Mouse (Mus musculus) spleen, adult 2 months (tissue): ENCODE measurements around the gene Mybbp1a. TPM values are rescaled to one million over a fixed set of nuclear protein-coding genes. Genes with fewer than 3 reads are reported as not detected.
"Not testable (repeated sequence)": the region's sequence is repeated elsewhere in the genome, so short reads cannot be mapped to it uniquely, and the experiment has no call there.

Source experiments
- DNase-seq, 2 experiments: peaks; one replicate each; pipeline versions ENCODE4 v3.0.0 to v3.0.0-alpha.2; 2012 to 2021; ENCODE audit warnings: low spot score in 2 of 2, low read depth in 1 of 2
- H3K27ac ChIP-seq: fragments of 200-500 bp; 2 replicates; pipeline ENCODE4 v1.5.1; 2012; ENCODE audit warnings: low read length, inconsistent platforms; ENCODE audit not compliant: insufficient read depth
- H3K27me3 ChIP-seq: fragments of 200-500 bp; 2 replicates; pipeline ENCODE4 v1.6.1; 2012; ENCODE audit warnings: mild to moderate bottlenecking, moderate library complexity, low read length, inconsistent platforms; ENCODE audit not compliant: control insufficient read depth, insufficient read depth
- H3K36me3 ChIP-seq: fragments of 200-500 bp; 2 replicates; pipeline ENCODE4 v1.6.1; 2012; ENCODE audit warnings: mild to moderate bottlenecking, low read length, inconsistent platforms; ENCODE audit not compliant: control insufficient read depth, insufficient read depth
- H3K4me1 ChIP-seq: fragments of 200-500 bp; 2 replicates; pipeline ENCODE4 v1.6.1; 2011; ENCODE audit warnings: inconsistent platforms; ENCODE audit not compliant: control insufficient read depth, insufficient read depth, insufficient read length
- H3K4me3 ChIP-seq: fragments of 200-500 bp; 2 replicates; pipeline ENCODE4 v1.5.1; 2011; ENCODE audit warnings: mild to moderate bottlenecking, inconsistent platforms; ENCODE audit not compliant: insufficient read depth, insufficient read length; ENCODE audit errors: extremely low read depth
- CTCF ChIP-seq: fragments of 200-500 bp; IDR thresholded peaks from 2 replicates; pipeline ENCODE4 v1.5.1; 2011; ENCODE audit warnings: mild to moderate bottlenecking, inconsistent platforms; ENCODE audit not compliant: insufficient read depth, insufficient read length, insufficient replicate concordance; ENCODE audit errors: extremely low read depth
- POLR2A ChIP-seq: fragments of 200-500 bp; IDR thresholded peaks from 2 replicates; pipeline ENCODE4 v1.6.1; 2011; ENCODE audit warnings: low read depth, low read length, inconsistent platforms
- WGBS: fragments of 180-500 bp; shearing (Covaris S2); methylation state at CpG from one replicate; pipeline ENCODE4 v1.1.7; 2018; 5-methylcytosine and 5-hydroxymethylcytosine counted together
- polyA plus RNA-seq: library from polyadenylated mRNA; depleted of rRNA; stranded (reverse); fragments of >200 nt; gene quantifications from 2 replicates; pipeline ENCODE4 v1.2.3, GENCODE M21; 2012

The Mybbp1a gene
- polyA plus RNA-seq, 1 experiment, result 48.6 TPM

DNA sequence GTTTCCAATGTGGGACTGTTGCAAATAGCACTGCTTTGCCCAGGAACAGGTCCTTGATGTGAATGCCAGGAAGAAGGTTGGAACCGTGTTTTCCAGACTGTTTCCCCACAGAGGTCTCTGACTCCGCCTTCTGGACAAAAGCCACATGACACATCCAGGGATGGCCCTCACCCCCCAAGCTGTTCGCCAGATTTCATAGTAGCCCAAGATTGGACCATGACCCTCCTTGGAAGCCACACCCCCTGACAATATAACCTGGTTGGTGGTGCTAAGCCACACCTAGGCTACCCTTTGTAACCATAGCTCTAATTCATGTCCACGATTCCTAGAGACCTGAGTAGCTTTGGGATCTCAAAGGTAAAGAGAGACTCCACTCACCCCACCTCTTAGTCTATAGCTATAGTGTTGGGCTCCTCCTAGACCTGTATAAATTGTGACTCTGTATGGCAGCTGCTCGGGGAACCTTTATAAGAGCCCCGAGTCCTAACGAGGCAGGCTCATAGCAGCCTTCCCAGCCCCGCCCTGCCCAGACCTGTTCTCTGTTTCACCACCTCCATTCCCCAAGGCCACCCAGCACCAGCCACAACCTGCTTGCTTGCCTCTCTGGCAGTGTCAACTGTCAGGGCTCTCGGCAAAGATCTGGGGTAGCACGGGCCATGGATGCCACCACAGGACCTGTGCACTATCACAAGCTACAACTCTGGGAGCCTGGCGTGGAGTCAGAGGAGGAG is 6.0 kb upstream of the Mybbp1a start, which contains the start of gene Ggt6:
TSS of gene Ggt6 (plus strand) at position 564 of the 731 bp plus-strand sequence.
- no peak within 1 kb of the TSS for H3K4me3 ChIP-seq
- TF ChIP-seq POLR2A (no peak), CTCF (no peak)
- no peaks in the 10 kb centered on the region for H3K4me1 ChIP-seq
- no peak for DNase-seq
- H3K27ac ChIP-seq, result no peak within 1 kb of the TSS
- H3K27me3 ChIP-seq, result no peaks in the 10 kb centered on the region
- H3K36me3 ChIP-seq, result no peaks in the 10 kb centered on the region
- WGBS, result 80% methylated on average over 11 of the region's 11 CpGs

DNA sequence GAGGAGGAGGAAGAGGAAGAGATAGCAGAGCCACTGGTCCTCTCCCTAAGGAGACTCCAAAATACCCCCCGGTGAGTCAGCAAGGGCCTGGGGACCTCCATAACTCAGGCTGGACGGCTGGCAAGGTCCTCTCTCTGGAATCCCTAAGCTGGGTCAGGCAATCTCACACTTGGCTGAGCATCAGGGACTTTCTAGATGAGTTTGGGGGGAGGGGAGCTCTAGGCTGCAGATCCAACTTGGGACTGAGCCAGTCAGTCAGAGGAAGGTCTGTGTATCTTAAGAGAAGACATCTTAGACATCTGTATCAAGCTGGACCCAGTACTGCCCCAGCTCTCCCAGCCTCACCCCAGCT is 5.5 kb upstream of the Mybbp1a start:
- H3K4me3 ChIP-seq, result no peak overlapping the region
- TF ChIP-seq POLR2A, result no peak
- TF ChIP-seq CTCF, result no peak
- no peaks in the 10 kb centered on the region for H3K4me1 ChIP-seq
- H3K36me3 ChIP-seq, result no peaks in the 10 kb centered on the region
- DNase-seq, result no peak
- 64% methylated on average over 2 of the region's 2 CpGs for WGBS
- no peaks in the 10 kb centered on the region for H3K27me3 ChIP-seq
- no peak overlapping the region for H3K27ac ChIP-seq

DNA sequence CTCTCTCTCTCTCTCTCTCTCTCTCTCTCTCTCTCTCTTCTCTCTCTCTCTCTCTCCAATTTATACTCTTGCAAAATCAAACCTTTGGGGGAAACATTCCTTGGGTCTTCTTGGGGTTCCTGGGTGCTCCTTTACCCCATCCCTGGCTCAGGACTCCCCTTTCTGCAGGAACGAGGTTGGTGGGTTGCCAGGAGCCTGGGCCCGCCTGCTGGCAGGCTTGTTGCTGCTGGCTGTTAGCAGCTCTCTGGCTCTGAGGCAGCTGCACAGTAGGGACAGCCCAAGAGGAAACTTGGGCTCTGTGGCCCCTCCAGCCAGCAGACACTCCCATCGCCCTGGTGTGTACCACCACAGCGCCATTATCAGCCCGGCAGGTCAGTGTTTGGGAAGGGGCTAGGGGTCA is 4.9 kb upstream of the Mybbp1a start:
- Histone ChIP-seq H3K27ac (no peak overlapping the region), H3K36me3 (no peaks in the 10 kb centered on the region), H3K4me3 (no peak overlapping the region), H3K27me3 (no peaks in the 10 kb centered on the region), H3K4me1 (no peaks in the 10 kb centered on the region)
- TF ChIP-seq CTCF (no peak), POLR2A (no peak)
- DNase-seq, result no peak
- WGBS, result 85% methylated on average over 5 of the region's 5 CpGs

GRCm38 (mm10) chr11:72436756-72437650 is 4.2 kb upstream of the Mybbp1a start:
- H3K4me3 ChIP-seq, result no peak overlapping the region

DNA sequence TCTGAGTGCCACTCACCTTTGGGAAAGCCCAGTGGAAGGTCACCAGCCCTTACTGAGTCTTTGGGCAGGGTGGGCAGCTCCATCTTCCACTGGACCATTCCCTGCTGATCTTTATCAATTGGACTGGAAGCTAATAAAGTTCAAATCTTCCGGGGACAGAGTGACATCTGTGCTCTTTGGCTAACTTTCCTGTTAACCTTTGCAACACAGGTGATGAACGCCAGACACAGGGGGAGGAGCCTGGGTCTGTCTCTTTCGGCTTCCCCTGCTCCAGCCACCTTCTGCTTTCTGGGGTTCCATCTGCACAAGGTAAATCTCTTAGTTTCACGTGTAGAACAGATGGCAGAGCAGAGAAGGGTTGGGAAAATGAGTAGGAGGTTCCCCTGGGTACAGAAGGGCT is 2.7 kb upstream of the Mybbp1a start:
- H3K4me1 ChIP-seq, result peaks cover 6% of the 10 kb centered on the region; the same call in 1 of the 2 replicates
- H3K27me3 ChIP-seq, result no peaks in the 10 kb centered on the region
- no peak for DNase-seq
- WGBS, result 69% methylated on average over 4 of the region's 4 CpGs
- H3K36me3 ChIP-seq, result peaks cover 8% of the 10 kb centered on the region
- TF ChIP-seq POLR2A, result no peak
- TF ChIP-seq CTCF, result no peak
- no peak overlapping the region for H3K27ac ChIP-seq
- no peak overlapping the region for H3K4me3 ChIP-seq

More at GRCm38 (mm10) chr11:72436756-72437650, 4.2 kb upstream of the Mybbp1a start:
- WGBS, result 94% methylated on average over 16 of the region's 16 CpGs
- no peaks in the 10 kb centered on the region for H3K27me3 ChIP-seq
- H3K27ac ChIP-seq, result no peak overlapping the region
- no peak for DNase-seq
- peaks cover 3% of the 10 kb centered on the region; the same call in 1 of the 2 replicates for H3K4me1 ChIP-seq
- H3K36me3 ChIP-seq, result no peaks in the 10 kb centered on the region
- TF ChIP-seq CTCF (no peak), POLR2A (no peak)

DNA sequence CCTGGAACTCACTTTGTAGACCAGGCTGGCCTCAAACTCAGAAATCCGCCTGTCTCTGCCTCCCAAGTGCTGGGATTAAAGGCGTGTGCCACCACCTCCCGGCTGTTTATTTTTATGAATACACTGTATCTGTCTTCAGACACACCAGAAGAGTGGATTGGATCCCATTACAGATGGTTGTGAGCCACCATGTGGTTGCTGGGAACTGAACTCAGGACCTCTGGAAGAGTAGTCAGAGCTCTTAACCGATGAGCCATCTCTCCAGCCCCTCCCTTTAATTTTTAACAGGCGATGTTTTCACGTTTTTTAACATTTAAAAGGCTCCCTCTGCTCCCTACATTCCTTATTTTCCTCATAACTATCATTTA is 574 bp upstream of the Mybbp1a start:
- H3K4me1 ChIP-seq, result peaks cover 14% of the 10 kb centered on the region; the same call in 1 of the 2 replicates

More for the DNA sequence above, 574 bp upstream of the Mybbp1a start:
- not testable (repeated sequence) for DNase-seq, H3K27me3 ChIP-seq
- Histone ChIP-seq H3K27ac (peak overlapping the region; percentile 87; the same call in 1 of the 2 replicates), H3K36me3 (peaks cover 26% of the 10 kb centered on the region), H3K4me3 (peak overlapping the region; percentile 78; the same call in 1 of the 2 replicates)
- 35% methylated on average over 6 of the region's 6 CpGs for WGBS
